Mouse (Mus musculus): ENCODE data around the gene Csnk1g2.
"Not testable (repeated sequence)": the region's sequence is repeated elsewhere in the genome, so short reads cannot be mapped to it uniquely, and the experiment has no call there.

Csnk1g2 gene

GRCm38 (mm10) chr10:80623457-80624191 is 986 bp downstream of the Csnk1g2 start:
- peak; percentile 82 for DNase-seq

DNA sequence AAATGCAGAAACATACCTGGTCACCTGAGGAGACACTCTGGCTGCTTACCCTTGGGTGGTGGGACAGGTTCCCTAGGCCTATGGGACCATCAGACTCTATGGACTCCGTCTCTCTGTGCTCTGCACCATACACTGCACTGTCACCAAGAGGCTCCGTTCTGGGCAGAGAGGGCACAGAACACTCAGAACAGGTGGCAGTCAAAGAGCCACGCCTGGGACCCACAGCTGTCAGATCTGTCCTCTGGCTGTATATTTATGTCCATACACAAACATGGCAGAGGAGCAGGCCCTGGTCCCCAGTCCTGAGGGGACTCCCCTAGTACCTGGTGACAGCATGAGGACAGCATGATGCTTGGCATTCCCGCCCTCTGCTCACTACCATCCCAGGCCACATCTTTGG is 3.1 kb downstream of the Csnk1g2 start:
- DNase-seq: no peak

GRCm38 (mm10) chr10:80627685-80628084 is 5.0 kb downstream of the Csnk1g2 start:
- DNase-seq: no peak

DNA sequence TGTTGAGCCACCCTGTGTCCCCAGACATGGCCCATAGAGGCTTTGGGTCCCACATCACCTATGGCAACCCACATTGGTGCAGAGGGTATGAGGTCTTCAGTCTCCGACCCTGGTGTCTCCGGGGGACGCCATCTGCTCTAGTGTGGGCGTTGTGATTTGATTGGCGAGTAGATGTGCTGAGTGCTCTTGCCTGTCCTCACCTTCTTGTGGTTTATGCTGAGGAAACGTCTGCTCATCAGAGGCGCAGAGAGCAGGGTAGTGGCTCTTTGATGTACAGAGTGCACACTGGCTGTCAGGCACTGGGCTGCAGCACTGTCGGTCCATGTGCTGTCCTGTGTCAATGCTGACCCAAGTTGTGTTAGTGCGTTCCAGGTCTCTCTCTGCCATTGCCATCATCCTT is 6.3 kb downstream of the Csnk1g2 start:
- DNase-seq: no peak

- no peak for DNase-seq
Observed at GRCm38 (mm10) chr10:80635345-80635744, 12.7 kb downstream of the Csnk1g2 start.

DNA sequence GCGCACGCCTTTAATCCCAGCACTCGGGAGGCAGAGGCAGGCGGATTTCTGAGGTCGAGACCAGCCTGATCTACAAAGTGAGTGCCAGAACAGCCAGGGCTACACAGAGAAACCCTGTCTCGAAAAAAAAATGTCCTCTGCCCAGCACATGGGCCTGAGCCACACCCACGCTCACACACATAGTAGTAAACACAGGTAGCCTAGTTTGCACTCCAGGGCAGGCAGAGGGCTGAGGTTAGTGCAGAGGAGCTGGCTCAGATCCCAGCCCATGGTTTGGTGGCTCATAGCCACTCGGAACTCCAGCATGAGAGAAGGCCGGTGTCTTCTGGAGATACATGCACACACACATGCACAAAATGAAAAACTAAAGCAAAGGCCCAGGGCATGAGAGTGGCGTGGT is 24.3 kb downstream of the Csnk1g2 start:
- no peak for DNase-seq

GRCm38 (mm10) chr10:80649910-80650309 is 27.3 kb downstream of the Csnk1g2 start:
- not testable (repeated sequence) for DNase-seq

- no peak for DNase-seq
Observed at GRCm38 (mm10) chr10:80650392-80650791, 27.8 kb downstream of the Csnk1g2 start.

DNA sequence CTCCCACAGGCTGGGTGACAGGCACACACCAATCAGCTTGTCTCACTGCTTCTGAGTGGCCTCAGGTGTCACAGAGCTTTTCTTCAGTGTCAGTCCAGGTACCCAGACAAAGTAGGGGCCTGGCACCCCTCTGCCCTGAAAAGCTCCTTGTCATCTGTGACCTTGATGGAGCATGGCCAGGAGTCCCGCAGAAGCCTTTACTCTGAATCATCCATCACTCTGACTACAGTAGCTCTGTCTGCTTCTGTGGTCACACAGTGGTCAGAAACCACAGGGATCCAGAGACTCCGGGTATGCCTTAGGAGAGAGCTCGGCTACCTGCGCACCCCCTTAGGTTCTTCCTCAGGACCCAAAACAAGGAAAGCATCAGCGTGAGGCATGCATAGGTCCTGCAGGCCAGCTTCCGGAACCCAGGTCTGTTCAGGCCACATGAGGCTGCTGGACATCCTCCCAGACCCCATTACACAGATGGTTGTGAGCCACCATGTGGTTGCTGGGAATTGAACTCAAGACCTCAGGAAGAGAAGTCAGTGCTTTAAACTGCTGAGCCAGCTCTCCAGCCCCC is 30.6 kb downstream of the Csnk1g2 start:
- DNase-seq: no peak

DNA sequence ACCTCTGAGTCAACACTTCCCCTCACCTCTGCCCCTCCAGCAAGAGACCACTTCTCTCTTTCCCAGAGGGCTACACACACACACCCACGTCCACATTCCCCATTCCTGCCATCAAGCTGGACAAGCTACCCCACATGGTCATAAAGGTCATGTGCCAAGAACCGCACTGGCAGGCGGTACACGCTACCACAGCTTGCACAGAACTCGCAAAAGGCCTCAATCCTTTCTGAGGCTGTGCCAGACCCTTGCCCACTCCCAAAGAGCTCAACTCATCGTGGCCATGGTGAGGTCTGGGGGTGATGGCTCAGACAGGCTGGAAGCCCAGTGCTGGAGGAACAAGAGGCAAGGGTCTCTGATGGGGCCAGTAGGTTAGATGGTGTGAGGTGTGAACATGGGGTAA is 32.2 kb downstream of the Csnk1g2 start:
- DNase-seq: no peak

DNA sequence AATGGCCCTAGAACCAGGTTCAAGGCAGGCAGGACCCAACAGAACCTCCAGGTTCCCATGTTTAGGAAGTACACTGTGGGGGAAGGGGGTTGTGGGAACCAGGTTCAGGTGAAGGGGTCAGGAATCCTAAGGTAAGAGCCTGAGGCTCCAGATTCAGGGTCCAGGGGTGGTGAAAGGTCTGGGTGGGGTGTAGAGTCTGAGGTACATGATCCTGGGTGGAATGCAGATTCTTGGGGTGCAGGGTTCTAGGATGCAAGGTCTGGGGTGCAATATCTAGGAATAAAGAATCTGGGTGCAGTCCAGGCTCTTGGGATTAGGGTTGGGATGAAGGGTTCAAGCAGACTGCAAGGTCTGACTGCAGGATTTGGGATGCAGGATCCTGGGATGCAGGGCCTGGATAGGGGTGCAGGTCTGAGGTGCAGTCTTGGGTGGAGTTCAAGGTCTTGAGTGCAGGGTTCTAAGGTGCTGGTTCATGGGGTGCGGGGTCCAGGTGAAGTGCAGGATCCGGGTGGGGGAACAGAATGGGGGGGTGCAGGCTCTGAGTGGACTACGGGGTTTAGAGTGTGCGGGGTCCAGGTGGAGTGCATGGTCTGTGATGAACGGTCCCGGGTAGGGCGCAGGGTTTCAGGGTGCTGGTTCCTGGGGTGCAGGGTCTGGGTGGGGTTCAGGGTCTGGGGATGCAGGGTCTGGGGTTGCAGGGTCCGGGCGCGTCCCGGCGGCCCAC is 32.9 kb downstream of the Csnk1g2 start:
- DNase-seq: no peak

DNA sequence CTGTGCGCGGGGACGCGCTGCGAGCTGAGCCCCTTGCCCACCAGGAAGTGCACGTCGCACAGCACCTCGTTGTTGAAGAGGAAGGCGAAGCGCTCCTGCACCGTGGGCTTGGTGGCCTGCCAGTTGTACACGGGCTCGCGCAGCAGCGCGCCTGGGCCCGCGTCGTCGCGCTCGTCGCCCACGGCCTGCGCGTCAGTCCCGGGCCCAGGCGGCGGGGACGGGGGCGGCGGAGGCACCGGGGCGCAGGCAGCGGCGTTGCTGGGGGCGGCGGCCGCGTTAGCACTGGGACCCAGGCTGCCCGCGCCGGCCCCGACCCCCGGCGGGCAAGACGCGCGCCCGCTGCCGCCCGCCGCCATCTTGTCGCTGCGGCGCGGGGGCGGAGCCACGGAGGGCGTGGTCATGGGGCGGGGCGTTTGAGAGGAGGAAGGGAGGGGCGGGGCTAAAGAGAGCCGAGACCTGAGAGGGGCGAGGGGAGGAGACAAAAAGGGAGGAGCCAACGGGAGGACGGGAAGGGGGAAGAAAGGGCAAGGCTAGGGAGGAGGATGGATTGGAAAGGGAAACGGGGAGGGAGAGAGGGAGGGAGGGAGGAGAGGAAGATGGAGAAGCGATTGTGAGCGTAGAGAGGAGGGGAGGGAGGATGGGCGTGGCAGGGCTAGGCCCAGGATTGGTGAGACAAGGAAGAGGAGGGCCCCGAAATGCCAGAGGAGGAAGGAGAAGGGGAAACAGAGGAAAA is 33.7 kb downstream of the Csnk1g2 start:
- DNase-seq: peak; percentile 98

DNA sequence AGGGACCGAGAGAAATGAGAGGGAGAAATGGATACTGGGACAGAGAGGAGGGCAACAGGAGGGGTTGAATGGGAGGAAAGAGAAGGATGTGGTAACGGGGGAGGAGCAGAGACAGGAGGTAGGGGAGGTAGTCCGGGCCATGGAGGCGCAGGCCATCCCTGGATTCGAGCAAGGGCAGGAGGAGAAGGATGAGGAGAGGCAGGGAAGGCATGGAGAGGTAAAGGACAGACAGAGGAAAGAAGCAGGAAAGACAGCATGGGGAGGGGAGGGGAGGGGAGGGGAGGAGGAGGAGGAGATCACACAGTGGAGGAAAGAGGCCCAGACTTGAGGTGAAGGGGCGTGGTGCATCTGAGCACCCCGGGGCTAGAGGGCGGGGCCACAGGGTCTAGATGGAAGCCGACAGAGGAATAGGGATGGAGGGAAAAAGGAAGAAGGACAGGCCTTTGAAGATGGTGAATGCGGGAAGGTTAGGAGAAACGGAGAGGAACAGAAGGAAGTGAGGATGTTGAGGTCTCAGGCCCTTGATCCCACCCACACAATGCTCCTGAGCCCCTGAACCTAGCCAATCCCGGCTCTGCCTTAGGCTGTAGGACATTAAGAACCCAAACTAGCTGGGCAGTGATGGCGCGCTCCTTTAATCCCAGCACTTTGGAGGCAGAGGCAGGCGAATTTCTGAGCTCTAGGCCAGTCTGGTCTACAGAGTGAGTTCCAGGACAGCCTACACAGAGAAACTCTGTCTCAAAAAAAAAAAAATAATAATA is 34.4 kb downstream of the Csnk1g2 start, which contains the start of gene Btbd2:
Gene Btbd2, minus strand, starts transcription at position 209 of the 761 bp plus-strand sequence.
- DNase-seq: peak; percentile 48

DNA sequence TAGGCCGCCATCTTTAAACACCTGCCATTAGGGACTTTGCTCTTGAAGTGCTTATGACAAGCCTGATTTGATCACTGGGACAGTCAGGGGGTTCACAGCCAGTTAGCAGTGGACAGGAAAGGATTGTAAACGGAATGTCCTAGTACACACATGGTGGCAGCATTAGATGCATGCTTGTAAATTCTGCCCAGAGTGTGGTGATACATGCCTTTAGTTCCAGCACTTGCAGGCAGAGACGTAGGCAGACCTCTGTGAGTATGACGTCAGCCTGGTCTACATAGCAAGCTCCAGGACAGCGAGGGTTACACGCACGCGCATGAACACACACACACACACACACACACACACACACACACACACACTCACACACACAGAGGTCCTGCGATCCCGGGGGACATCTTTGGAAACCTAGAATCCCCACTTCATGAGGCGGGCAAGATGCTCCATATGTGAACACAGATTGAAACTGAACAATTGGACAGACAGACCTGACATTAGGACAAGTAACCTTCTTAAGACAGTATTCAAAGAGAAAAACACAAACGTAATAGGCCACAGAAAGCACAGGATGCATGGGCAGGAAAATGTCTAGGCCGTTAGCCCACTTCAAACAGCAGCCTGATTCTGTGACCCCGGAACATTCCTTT is 35.7 kb downstream of the Csnk1g2 start:
- DNase-seq: no peak

- peak; percentile 42 for DNase-seq
Observed at GRCm38 (mm10) chr10:80658841-80659202, 36.2 kb downstream of the Csnk1g2 start.

DNA sequence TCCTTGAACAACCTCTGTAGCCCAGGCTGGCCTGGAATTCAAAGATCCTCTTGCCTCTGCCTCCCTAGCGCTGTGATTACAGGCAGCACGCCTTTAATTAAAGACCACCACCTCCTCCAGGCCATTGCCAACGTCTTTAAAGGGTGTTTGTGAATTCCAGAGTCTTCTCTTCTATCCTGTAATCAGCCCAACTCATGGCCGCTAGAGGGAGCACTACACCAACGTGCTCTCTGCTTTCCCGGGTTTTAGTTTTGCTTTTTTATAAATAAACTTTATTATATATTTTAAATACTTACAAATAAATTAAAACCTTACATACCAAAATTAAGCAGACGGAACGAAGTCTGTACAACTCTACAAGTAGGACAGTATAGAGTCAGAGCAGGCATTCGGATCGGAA is 36.6 kb downstream of the Csnk1g2 start:
- DNase-seq: peak; percentile 93

GRCm38 (mm10) chr10:80661149-80661548 is 38.5 kb downstream of the Csnk1g2 start:
- peak; percentile 74 for DNase-seq

DNA sequence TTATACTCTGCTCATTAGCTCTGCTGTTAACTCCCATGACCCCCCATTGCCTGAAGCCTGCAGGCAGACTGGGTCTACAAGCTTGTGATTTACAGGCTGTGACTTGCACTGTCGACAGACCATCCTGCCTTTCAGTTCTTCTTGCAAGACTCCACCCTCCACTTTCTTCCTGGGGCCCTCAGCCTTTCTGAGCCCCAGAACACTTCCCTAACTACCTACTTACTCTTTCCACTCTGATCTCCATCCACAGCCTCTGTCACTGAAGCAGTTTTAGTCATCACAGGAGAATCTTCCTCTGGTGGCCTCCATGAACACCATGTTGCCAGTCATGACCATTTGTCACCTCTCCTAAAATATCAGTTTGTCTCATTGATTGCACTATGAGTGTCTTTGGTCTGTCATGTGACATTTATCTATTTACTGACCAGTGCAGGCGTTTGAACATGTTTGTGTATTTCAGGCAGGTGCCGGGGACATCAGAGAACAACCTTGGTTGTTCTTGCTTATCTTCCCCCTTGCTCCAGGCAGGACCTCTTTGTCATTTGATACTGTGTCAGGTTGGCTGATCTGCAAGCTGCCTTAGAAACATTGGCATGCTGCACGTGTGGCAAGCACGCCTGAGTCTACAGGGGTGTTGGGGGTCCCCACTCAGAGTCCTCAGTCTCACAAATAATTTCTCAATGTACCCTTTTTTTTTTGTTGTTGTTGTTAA is 41.0 kb downstream of the Csnk1g2 start:
- peak; percentile 31 for DNase-seq

DNA sequence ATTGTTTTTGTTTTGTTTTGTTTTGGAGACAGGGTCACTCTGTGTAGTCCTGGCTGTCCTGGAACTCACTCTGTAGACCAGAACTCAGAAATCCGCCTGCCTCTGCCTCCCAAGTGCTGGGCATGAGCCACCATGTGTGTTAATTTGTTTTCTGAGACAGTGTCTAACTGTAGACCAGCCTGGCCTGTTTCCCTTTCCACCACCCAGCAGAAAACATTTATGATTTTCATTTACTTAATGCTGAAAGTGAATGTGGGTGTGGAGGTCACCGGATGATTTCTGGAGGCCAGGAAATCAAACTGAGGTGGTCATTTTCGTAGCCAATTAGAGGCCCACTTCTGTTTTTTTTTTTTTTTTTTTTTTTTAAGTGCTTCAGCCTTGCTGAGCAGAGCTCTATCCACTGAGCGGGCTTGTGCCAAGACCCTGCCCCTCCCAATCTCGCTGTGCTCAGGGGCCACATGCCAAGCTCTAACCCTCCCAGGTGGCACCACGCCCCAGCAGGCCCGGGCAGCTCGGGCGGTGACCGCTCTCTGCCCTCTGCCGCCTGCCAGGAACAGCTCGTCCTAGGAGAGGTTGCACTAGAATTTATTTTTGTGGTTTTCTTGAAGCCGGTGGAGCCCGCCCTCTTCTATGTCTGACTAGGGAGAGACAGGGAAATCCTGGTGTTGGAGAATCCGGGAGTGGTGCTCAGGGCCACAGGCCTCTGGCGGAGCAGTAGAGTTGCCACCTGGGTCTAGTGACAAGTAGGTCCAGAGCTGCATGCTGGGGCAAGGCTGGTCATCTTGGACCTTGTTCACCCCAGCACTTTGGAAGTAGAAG is 41.8 kb downstream of the Csnk1g2 start:
- peak; percentile 96 for DNase-seq

- peak; percentile 92 for DNase-seq
Observed at GRCm38 (mm10) chr10:80665016-80665380, 42.4 kb downstream of the Csnk1g2 start.
